Mouse (Mus musculus): Measurements from ENCODE around the gene Npy. TPM values are rescaled to one million over a fixed set of nuclear protein-coding genes. Genes with fewer than 3 reads are reported as not detected.

Npy gene
- 3.5 and 6.0 TPM in 2 replicates for polyA plus RNA-seq (2015; fragmentation: Nextera tagmentation; extraction: Ambion mirVana)

DNA sequence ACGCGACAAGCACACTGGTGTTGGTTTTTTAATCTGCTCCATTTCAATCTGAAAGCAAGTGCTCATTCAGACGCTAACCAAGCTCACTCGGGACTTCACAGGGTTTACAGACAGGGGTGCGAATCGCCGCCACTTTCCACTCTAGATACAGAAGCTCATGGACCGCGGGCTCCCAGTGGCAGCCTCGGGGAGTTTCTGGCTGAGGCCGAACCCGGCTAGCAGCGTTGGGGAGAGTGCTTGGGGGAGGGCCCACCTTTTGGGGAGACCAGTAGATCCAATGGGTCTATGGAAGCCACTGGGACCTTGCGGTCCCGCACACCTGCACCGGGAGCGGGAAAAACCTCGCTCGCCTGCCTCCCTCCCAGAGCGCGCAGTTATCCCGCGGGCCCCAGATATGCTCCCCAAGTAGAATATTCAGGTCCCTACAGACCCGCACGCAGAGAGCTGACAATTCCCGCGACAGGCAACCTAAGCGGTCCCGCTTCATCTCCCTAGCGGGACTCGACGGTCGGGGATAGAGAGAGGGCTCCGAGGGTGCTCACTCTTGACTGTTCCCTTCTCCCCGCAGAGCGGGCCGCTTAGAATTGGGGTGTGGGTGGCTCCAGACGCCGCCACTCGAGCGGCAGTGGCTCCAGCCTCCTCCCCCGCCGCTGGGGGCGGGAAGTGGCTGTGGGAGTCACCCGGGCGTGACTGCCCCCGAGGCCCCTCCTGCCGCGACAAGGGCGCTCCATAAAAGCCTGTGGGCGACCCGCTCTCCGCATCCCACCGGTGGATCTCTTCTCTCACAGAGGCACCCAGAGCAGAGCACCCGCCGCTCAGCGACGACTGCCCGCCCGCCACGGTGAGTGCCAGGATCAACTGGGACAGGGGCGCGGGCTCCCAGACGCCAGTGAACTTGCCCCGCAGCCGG is at the start of gene Npy:
Gene Npy, plus strand, starts transcription at position 750 of the 910 bp plus-strand sequence.
- no peak for ATAC-seq (ENCODE audit: low FRiP score, low read depth)
- no peak within 1 kb of the TSS for H3K27ac ChIP-seq

DNA sequence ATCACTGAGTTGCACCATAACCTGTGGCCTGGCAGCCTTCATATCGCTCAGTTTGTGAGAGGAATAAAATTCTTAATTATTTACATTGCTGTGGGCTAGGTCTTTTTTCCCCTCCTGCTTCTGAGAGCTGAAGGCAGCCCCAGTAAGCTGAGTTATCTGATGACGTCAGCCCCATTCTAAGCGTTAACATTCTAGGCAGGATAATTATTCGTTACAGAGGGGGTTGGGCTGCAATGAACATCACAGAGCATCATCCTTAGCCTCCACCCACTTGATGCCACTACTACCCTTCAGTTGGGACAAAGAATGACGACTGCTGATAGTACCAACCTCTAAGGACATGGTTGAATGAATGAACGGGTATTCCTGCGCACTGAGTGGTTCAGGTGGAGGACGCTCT is 47.5 kb upstream of the Npy start:
- 70% methylated on average over 8 of the region's 8 CpGs for WGBS

More for the DNA sequence above, at the start of gene Npy:
- Histone ChIP-seq H3K9me3 (no peaks in the 10 kb centered on the region), H3K9ac (peak within 1 kb of the TSS; percentile 54), H3K4me1 (peaks cover 13% of the 10 kb centered on the region), H3K36me3 (no peaks in the 10 kb centered on the region), H3K4me2 (replicated peaks) (peak within 1 kb of the TSS; percentile 88), H3K27me3 (peaks cover 90% of the 10 kb centered on the region), H3K4me3 (peak within 1 kb of the TSS; percentile 47)
- WGBS: under 1% methylated on average over 66 of the region's 66 CpGs

DNA sequence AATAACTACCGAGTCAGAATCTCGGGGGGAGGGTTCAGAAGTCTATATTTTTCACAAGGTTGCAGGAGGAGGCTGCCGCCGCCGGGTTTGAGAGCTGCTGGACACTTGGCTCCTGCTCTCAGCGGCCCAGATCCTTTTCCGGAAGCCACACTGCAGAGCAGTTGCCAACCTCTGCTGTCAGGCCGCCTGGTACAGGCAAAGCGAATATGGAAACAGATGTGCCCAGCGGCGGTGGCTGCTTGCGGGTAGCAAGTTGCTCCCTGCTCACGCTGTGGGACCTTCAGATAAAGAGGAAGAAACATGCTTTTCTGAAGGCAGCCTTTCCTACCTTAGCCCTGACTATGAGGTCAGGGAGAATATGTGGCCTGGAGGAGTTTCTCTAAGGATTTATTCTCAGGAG is 44.4 kb upstream of the Npy start:
- H3K9ac ChIP-seq: no peak overlapping the region
- 72% methylated on average over 13 of the region's 13 CpGs for WGBS
- H3K27ac ChIP-seq: no peak overlapping the region

More for the DNA sequence above, 47.5 kb upstream of the Npy start:
- H3K27me3 ChIP-seq: no peaks in the 10 kb centered on the region
- no peak overlapping the region for H3K9ac ChIP-seq
- no peak overlapping the region for H3K4me2 ChIP-seq (replicated peaks)
- H3K4me3 ChIP-seq: no peak overlapping the region
- H3K4me1 ChIP-seq: peaks cover 4% of the 10 kb centered on the region; the same call in 1 of the 2 replicates
- ATAC-seq (ENCODE audit: low FRiP score, low read depth): no peak
- H3K9me3 ChIP-seq: no peaks in the 10 kb centered on the region
- H3K27ac ChIP-seq: no peak overlapping the region
- H3K36me3 ChIP-seq: no peaks in the 10 kb centered on the region

DNA sequence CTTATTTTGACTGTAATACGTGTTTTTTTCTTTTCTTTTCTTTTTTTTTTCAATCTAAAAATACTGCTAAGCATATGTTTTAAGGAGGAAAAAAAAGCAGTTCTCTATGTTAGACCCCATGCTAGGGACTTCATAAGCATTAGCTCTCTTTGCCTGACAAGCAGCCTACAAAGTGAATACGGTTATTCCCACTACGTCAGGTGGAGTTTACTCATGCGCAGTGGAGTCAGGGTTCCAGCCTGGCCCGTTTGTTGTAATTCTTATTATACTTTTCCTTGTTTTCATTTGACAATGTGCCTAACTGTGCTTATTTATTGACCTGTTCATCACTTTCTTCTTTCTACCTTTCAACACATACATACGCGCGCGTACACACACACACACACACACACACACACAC is 43.8 kb upstream of the Npy start:
- H3K27ac ChIP-seq: no peak overlapping the region
- H3K9me3 ChIP-seq: no peaks in the 10 kb centered on the region
- H3K36me3 ChIP-seq: no peaks in the 10 kb centered on the region
- no peak overlapping the region for H3K9ac ChIP-seq
- H3K27me3 ChIP-seq: no peaks in the 10 kb centered on the region
- no peak overlapping the region for H3K4me3 ChIP-seq
- ATAC-seq (ENCODE audit: low FRiP score, low read depth): no peak
- peaks cover 4% of the 10 kb centered on the region; the same call in 1 of the 2 replicates for H3K4me1 ChIP-seq
- WGBS: 85% methylated on average over 9 of the region's 9 CpGs
- H3K4me2 ChIP-seq (replicated peaks): no peak overlapping the region

More for the DNA sequence above, 44.4 kb upstream of the Npy start:
- Histone ChIP-seq H3K4me2 (replicated peaks) (no peak overlapping the region), H3K4me3 (no peak overlapping the region), H3K4me1 (peaks cover 4% of the 10 kb centered on the region; the same call in 1 of the 2 replicates), H3K9me3 (no peaks in the 10 kb centered on the region), H3K36me3 (no peaks in the 10 kb centered on the region), H3K27me3 (no peaks in the 10 kb centered on the region)
- no peak for ATAC-seq (ENCODE audit: low FRiP score, low read depth)

DNA sequence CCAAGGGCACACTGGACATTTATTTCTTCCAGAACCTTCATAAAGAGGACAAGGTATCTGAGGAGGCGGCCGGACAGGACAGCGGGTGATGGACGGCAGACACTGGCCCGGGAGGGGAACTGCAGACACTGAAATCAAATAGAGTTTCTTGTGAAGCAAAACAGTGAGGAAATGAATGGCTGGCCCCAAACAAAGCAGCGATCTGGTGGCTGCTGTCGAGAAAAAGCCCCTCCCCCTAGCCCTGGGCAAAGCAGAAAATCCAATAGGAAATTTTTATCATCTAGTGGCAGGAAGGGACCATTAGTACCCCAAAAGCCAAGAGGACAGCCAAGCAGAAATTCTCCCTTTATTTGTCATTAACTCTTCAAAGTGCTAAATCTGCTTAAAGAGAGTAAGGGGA is 42.9 kb upstream of the Npy start:
- 52% methylated on average over 7 of the region's 7 CpGs for WGBS
- no peak for ATAC-seq (ENCODE audit: low FRiP score, low read depth)
- Histone ChIP-seq H3K27me3 (no peaks in the 10 kb centered on the region), H3K27ac (no peak overlapping the region), H3K9ac (no peak overlapping the region), H3K4me1 (peaks cover 4% of the 10 kb centered on the region; the same call in 1 of the 2 replicates), H3K4me3 (no peak overlapping the region), H3K36me3 (no peaks in the 10 kb centered on the region), H3K9me3 (no peaks in the 10 kb centered on the region), H3K4me2 (replicated peaks) (no peak overlapping the region)

DNA sequence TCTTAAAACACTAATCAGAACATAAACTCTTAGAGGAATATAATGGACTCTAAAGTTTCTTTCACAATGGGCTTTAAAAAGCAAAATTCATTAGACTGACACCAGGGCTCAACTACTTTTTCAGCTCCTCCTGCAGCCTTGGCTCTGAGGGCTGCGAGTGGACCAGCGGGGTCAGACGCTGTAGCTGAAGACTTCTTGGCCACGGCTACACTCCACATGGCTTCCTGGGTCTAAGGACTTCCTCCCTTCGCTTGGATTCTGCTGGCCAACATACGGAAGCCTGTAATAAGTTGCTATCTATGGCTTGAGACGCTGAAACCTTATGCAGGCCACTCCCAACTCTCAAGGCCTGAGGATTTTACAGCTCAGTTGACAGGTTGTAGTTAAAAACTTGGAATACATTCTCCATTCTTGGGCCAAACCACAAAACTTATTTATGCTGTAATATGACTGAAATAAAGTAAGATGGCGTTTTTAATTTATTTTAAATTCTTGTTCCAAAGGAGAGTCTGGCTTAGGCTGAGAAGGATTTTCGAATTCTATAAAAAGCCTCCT is 41.6 kb upstream of the Npy start:
- no peaks in the 10 kb centered on the region for H3K36me3 ChIP-seq
- no peak overlapping the region for H3K27ac ChIP-seq
- no peak overlapping the region for H3K9ac ChIP-seq
- 82% methylated on average over 9 of the region's 9 CpGs for WGBS
- H3K4me2 ChIP-seq (replicated peaks): no peak overlapping the region
- no peaks in the 10 kb centered on the region for H3K27me3 ChIP-seq
- no peaks in the 10 kb centered on the region for H3K9me3 ChIP-seq
- no peak overlapping the region for H3K4me3 ChIP-seq
- peaks cover 4% of the 10 kb centered on the region; the same call in 1 of the 2 replicates for H3K4me1 ChIP-seq
- no peak for ATAC-seq (ENCODE audit: low FRiP score, low read depth)

DNA sequence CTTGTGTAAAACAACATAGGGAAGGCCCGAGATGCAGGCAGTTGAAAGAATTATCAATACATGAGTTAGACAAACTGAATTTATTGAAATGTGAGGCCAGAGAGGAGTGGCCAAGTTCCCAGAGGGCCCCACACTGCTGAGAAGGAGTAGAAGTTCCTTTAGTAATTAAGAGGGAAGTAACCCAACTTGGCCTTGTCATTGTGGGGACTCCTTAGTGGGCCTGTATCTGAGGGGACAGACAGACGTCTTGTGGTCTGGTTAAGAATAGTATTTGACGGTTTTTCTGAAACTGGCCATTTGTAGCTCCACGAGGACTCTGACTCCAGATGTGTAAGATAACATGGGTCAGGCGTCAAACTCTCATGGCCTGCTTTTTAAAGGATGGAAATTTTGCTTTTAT is 40.7 kb upstream of the Npy start:
- H3K9me3 ChIP-seq: no peaks in the 10 kb centered on the region
- WGBS: 82% methylated on average over 5 of the region's 5 CpGs

DNA sequence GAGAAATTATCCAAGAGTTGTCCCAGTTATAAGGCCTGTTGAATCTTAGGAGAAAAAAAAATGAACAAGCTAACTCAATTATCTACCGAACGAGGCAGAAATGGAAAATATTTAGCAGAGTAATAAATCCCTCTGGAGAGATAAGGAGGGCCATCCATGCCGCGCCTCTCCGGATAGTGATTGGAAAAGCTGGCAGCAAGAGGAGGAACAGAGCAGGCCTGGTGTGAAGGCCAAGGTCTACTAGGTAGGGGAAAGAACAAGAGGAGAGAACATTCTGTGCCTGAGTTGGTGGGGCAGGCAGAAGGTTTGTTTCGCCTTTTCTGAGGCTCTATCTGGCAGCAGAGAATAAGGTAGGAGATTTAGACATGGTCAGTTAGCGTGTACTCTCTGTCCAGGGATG is 39.8 kb upstream of the Npy start:
- no peak overlapping the region for H3K27ac ChIP-seq
- H3K9me3 ChIP-seq: no peaks in the 10 kb centered on the region
- H3K36me3 ChIP-seq: no peaks in the 10 kb centered on the region
- H3K4me2 ChIP-seq (replicated peaks): no peak overlapping the region
- WGBS: 84% methylated on average over 7 of the region's 7 CpGs
- peaks cover 4% of the 10 kb centered on the region; the same call in 1 of the 2 replicates for H3K4me1 ChIP-seq
- no peak overlapping the region for H3K9ac ChIP-seq
- no peaks in the 10 kb centered on the region for H3K27me3 ChIP-seq
- no peak for ATAC-seq (ENCODE audit: low FRiP score, low read depth)
- no peak overlapping the region for H3K4me3 ChIP-seq

More for the DNA sequence above, 40.7 kb upstream of the Npy start:
- Histone ChIP-seq H3K4me2 (replicated peaks) (no peak overlapping the region), H3K4me3 (no peak overlapping the region), H3K9ac (no peak overlapping the region), H3K4me1 (peaks cover 4% of the 10 kb centered on the region; the same call in 1 of the 2 replicates), H3K36me3 (no peaks in the 10 kb centered on the region), H3K27me3 (no peaks in the 10 kb centered on the region), H3K27ac (no peak overlapping the region)
- ATAC-seq (ENCODE audit: low FRiP score, low read depth): no peak

DNA sequence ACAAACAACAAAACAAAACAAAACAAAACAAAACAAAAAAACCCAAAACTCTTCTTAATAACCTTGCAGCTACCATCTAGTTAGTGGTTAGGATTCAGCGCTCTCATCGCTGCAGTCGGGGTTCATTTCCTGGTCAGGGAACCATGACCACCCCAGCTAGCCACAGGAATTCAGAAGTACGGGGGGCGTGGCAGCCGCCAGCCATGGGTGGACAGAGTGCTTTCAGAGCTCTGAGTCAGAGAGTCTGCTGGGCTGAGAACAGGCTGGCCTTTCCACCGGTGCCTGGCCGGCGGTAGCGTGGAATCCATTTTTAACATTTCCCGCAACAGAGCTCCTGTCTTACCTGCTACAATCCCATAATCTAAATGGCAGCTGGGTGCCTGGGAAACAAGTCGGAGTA is 30.0 kb upstream of the Npy start:
- no peak for ATAC-seq (ENCODE audit: low FRiP score, low read depth)
- H3K36me3 ChIP-seq: no peaks in the 10 kb centered on the region
- no peak overlapping the region for H3K4me3 ChIP-seq
- peaks cover 7% of the 10 kb centered on the region for H3K4me1 ChIP-seq
- H3K9me3 ChIP-seq: no peaks in the 10 kb centered on the region
- H3K4me2 ChIP-seq (replicated peaks): no peak overlapping the region
- 88% methylated on average over 12 of the region's 12 CpGs for WGBS
- no peaks in the 10 kb centered on the region for H3K27me3 ChIP-seq
- no peak overlapping the region for H3K9ac ChIP-seq
- no peak overlapping the region for H3K27ac ChIP-seq

DNA sequence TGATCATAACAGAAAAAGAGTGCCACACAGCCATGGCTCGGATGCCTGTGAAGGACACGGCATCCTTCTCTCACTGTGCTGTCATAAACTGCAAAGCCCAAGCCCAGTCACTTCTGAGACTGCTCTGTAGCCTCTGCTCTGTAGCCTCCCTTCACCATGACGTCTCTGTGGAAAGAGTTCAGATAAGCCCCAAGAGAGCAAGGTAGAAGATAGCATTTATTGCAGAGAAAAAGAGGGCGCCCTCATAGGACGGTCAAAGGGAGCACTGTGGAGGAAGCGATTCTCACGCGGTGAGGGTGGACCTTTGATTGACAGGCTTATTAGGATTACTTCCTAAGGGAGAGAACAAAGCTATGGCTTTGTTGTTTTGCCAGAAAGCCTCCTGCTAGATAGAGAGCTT is 18.4 kb upstream of the Npy start:
- Histone ChIP-seq H3K36me3 (no peaks in the 10 kb centered on the region), H3K27me3 (peaks cover 11% of the 10 kb centered on the region; the same call in 1 of the 2 replicates), H3K9ac (no peak overlapping the region), H3K4me1 (peaks cover 4% of the 10 kb centered on the region; the same call in 1 of the 2 replicates), H3K27ac (no peak overlapping the region), H3K9me3 (no peaks in the 10 kb centered on the region), H3K4me2 (replicated peaks) (no peak overlapping the region), H3K4me3 (no peak overlapping the region)
- no peak for ATAC-seq (ENCODE audit: low FRiP score, low read depth)
- 64% methylated on average over 8 of the region's 8 CpGs for WGBS

DNA sequence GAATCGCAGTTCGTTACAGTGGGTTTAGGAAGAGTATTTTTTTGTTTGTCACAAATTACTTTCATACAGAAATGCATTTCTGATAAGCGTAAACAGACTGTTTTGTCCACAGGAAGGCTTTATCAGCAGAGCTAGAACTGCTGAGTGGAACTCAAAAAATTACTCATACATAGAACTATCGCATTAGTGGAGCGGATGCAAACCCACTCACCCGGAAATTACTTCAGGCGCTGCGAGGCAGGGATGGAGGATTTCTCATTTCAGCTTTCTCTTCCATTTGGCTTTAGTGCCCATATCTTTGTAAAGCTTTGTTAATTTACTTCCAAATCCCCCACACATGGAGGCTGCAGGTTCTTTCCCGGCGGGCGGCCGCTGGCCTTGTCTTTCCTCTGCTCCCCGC is 14.4 kb upstream of the Npy start:
- no peaks in the 10 kb centered on the region for H3K9me3 ChIP-seq
- WGBS: 15% methylated on average over 13 of the region's 13 CpGs

DNA sequence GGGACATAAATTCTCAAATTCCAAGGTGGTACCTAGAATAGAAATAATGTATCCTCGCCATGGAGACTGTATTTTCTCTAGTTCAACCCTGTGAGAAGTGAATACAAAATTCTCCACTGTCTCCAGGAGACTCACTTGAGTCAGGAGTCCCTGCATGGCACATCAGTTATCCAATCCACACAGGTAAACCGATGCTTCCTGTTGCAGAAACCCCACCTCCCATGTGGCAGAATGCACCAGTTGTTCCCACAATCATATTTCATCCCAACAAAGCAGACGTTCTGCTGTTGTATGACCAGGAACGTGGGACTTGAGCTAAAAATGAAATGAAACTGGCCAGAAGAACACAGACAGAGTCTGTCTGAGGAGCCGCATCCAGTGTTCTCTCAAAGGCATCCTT is 5.3 kb upstream of the Npy start:
- peaks cover 4% of the 10 kb centered on the region for H3K4me1 ChIP-seq
- H3K9ac ChIP-seq: no peak overlapping the region
- H3K4me2 ChIP-seq (replicated peaks): no peak overlapping the region
- no peak overlapping the region for H3K4me3 ChIP-seq
- WGBS: 69% methylated on average over 5 of the region's 5 CpGs
- no peaks in the 10 kb centered on the region for H3K36me3 ChIP-seq
- peaks cover 52% of the 10 kb centered on the region for H3K27me3 ChIP-seq
- no peaks in the 10 kb centered on the region for H3K9me3 ChIP-seq
- no peak for ATAC-seq (ENCODE audit: low FRiP score, low read depth)
- H3K27ac ChIP-seq: no peak overlapping the region

More for the DNA sequence above, 14.4 kb upstream of the Npy start:
- no peak for ATAC-seq (ENCODE audit: low FRiP score, low read depth)
- H3K4me3 ChIP-seq: peak overlapping the region; percentile 31
- no peak overlapping the region for H3K27ac ChIP-seq
- H3K4me2 ChIP-seq (replicated peaks): peak overlapping the region; percentile 54
- H3K9ac ChIP-seq: no peak overlapping the region
- peaks cover 4% of the 10 kb centered on the region; the same call in 1 of the 2 replicates for H3K4me1 ChIP-seq
- H3K27me3 ChIP-seq: peaks cover 13% of the 10 kb centered on the region; the same call in 1 of the 2 replicates
- H3K36me3 ChIP-seq: no peaks in the 10 kb centered on the region
